Mouse (Mus musculus): ENCODE data around the gene Ephb2. TPM values are rescaled to one million over a fixed set of nuclear protein-coding genes. Genes with fewer than 3 reads are reported as not detected.
A peak's percentile ranks its signal among the peaks of the same experiment; 100 is the strongest.

Gene Ephb2
- polyA plus RNA-seq, 1 experiment from 2014 or later: 25.0 TPM

DNA sequence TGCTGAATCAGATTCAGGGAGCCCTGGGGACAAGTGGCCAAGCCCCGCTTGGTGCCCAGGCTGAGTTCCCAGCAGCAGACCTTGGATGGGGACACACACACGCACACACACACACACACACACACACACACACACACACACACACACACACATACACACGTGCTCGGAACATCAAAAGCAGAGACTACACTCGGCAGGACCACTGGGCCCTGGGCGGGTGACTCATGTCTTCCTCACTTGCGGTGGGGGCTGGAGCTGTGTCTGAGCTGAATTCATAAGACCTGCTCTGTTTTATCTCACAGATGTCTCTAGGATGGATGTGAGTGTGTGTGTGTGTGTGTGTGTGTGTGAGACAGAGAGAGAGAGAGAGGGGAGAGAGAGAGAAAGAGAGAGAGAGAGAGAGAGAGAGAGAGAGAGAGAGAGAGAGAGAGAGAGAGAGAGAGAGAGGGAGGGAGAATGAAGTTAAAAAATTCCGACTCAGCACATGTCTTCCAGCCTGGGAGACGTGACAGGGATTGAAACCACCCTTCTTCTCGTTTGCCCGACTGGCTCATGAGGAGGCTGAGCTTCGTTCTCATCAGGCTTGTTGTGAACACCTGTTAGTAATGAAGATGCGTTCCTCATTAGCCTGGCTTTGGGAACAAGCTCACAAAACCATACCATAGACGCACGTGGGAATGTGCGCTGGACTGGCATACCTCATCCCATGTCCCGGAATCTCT lies 113.3 kb downstream of the Ephb2 start:
- Histone ChIP-seq H3K4me1 (replicated peaks) (peaks cover 41% of the 10 kb centered on the region), H3K27ac (0 out of 2 replicates have a peak overlapping the region, but pooled peaks have one; percentile 25), H3K4me2 (replicated peaks) (no peak overlapping the region), H3K27me3 (no peaks in the 10 kb centered on the region), H3K36me3 (peaks cover 7% of the 10 kb centered on the region), H3K9me3 (no peaks in the 10 kb centered on the region), H3K9ac (replicated peaks) (no peak overlapping the region), H3K4me3 (replicated peaks) (no peak overlapping the region)
- WGBS: 73% methylated on average over 17 of the region's 17 CpGs
- ATAC-seq: no peak

GRCm38 (mm10) chr4:136721937-136722336 lies 113.9 kb downstream of the Ephb2 start:
- 69% methylated on average over 3 of the region's 3 CpGs for WGBS
- Histone ChIP-seq H3K4me3 (replicated peaks) (no peak overlapping the region), H3K9ac (replicated peaks) (no peak overlapping the region), H3K9me3 (no peaks in the 10 kb centered on the region), H3K4me2 (replicated peaks) (no peak overlapping the region), H3K4me1 (replicated peaks) (peaks cover 40% of the 10 kb centered on the region), H3K36me3 (peaks cover 7% of the 10 kb centered on the region), H3K27ac (0 out of 2 replicates have a peak overlapping the region, but pooled peaks have one; percentile 25), H3K27me3 (no peaks in the 10 kb centered on the region)
- ATAC-seq: no peak

- Histone ChIP-seq H3K9ac (replicated peaks) (no peak overlapping the region), H3K27ac (peak overlapping the region; percentile 41; the same call in 1 of the 2 replicates), H3K4me3 (replicated peaks) (no peak overlapping the region), H3K4me2 (replicated peaks) (no peak overlapping the region), H3K4me1 (replicated peaks) (peaks cover 48% of the 10 kb centered on the region), H3K36me3 (peaks cover 7% of the 10 kb centered on the region), H3K27me3 (no peaks in the 10 kb centered on the region), H3K9me3 (no peaks in the 10 kb centered on the region)
- no peak for ATAC-seq
- 89% methylated on average over 9 of the region's 9 CpGs for WGBS
Measured at GRCm38 (mm10) chr4:136720025-136720424, 115.8 kb downstream of the Ephb2 start.

- H3K4me1 ChIP-seq (replicated peaks): peaks cover 39% of the 10 kb centered on the region
- H3K4me3 ChIP-seq (replicated peaks): no peak overlapping the region
- peaks cover 7% of the 10 kb centered on the region for H3K36me3 ChIP-seq
- no peaks in the 10 kb centered on the region for H3K9me3 ChIP-seq
- WGBS: 92% methylated on average over 14 of the region's 14 CpGs
- no peak overlapping the region for H3K27ac ChIP-seq
- no peak overlapping the region for H3K4me2 ChIP-seq (replicated peaks)
- no peaks in the 10 kb centered on the region for H3K27me3 ChIP-seq
- ATAC-seq: no peak
- no peak overlapping the region for H3K9ac ChIP-seq (replicated peaks)
Measured at GRCm38 (mm10) chr4:136718193-136718986, 117.4 kb downstream of the Ephb2 start.

GRCm38 (mm10) chr4:136716561-136716972 lies 119.2 kb downstream of the Ephb2 start:
- ATAC-seq: peak; percentile 49; the same call in 1 of the 2 replicates
- Histone ChIP-seq H3K27me3 (no peaks in the 10 kb centered on the region), H3K4me2 (replicated peaks) (no peak overlapping the region), H3K36me3 (peaks cover 7% of the 10 kb centered on the region), H3K9me3 (no peaks in the 10 kb centered on the region), H3K4me1 (replicated peaks) (peaks cover 34% of the 10 kb centered on the region), H3K9ac (replicated peaks) (no peak overlapping the region), H3K27ac (peak overlapping the region; percentile 49; the same call in 1 of the 2 replicates), H3K4me3 (replicated peaks) (no peak overlapping the region)
- 74% methylated on average over 7 of the region's 7 CpGs for WGBS

DNA sequence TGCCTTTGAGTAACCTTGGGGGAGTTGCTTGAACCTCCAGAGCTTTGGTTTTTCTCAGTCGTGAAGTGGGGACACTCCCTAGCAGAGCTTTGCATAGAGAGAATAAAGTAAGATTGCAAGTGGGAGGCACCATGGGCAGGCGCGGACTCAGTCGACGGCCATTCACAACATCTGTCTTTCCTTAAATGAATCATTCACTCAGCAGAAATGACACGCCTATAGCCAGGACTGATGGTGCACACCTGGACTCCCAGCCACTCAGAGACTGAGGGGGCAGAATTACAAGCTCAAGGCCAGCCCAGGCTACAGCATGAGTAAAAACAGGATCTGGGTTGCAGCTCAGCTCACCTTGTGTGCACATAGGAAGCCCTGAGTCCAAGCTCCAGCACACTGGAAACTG lies 121.3 kb downstream of the Ephb2 start:
- no peak overlapping the region for H3K4me3 ChIP-seq (replicated peaks)
- H3K27ac ChIP-seq: no peak overlapping the region
- no peak for ATAC-seq
- no peaks in the 10 kb centered on the region for H3K36me3 ChIP-seq
- H3K4me1 ChIP-seq (replicated peaks): peaks cover 38% of the 10 kb centered on the region
- no peaks in the 10 kb centered on the region for H3K9me3 ChIP-seq
- H3K9ac ChIP-seq (replicated peaks): no peak overlapping the region
- 78% methylated on average over 6 of the region's 6 CpGs for WGBS
- H3K27me3 ChIP-seq: no peaks in the 10 kb centered on the region
- no peak overlapping the region for H3K4me2 ChIP-seq (replicated peaks)

GRCm38 (mm10) chr4:136713889-136714288 lies 121.9 kb downstream of the Ephb2 start:
- WGBS: 95% methylated on average over 7 of the region's 7 CpGs
- peaks cover 44% of the 10 kb centered on the region for H3K4me1 ChIP-seq (replicated peaks)
- H3K36me3 ChIP-seq: no peaks in the 10 kb centered on the region

DNA sequence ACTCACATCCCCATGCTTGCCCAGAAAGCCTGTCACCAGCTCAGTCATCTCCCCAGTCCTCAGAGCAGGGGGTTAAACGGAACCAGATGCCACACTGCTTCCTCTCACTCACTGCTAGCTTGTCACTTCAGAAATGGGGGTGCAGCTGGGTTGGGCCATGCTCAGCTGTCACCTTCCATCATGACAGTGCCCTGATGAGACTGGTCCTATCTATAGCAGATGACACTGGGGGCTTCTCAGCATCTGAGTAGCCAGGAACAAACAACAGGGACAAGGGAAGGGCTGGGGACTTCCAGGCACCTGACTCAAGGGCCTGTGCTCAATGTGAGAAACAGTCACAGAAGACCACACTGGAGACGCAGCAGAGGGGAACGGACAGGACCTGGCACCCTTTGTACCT lies 122.4 kb downstream of the Ephb2 start:
- Histone ChIP-seq H3K27ac (no peak overlapping the region), H3K9ac (replicated peaks) (no peak overlapping the region), H3K4me1 (replicated peaks) (peaks cover 49% of the 10 kb centered on the region), H3K27me3 (no peaks in the 10 kb centered on the region), H3K9me3 (no peaks in the 10 kb centered on the region), H3K4me3 (replicated peaks) (no peak overlapping the region), H3K4me2 (replicated peaks) (no peak overlapping the region), H3K36me3 (no peaks in the 10 kb centered on the region)
- no peak for ATAC-seq
- 80% methylated on average over 3 of the region's 3 CpGs for WGBS

More at GRCm38 (mm10) chr4:136713889-136714288, 121.9 kb downstream of the Ephb2 start:
- no peak for ATAC-seq
- Histone ChIP-seq H3K4me3 (replicated peaks) (no peak overlapping the region), H3K4me2 (replicated peaks) (no peak overlapping the region), H3K27ac (no peak overlapping the region), H3K9ac (replicated peaks) (no peak overlapping the region), H3K9me3 (no peaks in the 10 kb centered on the region), H3K27me3 (no peaks in the 10 kb centered on the region)

DNA sequence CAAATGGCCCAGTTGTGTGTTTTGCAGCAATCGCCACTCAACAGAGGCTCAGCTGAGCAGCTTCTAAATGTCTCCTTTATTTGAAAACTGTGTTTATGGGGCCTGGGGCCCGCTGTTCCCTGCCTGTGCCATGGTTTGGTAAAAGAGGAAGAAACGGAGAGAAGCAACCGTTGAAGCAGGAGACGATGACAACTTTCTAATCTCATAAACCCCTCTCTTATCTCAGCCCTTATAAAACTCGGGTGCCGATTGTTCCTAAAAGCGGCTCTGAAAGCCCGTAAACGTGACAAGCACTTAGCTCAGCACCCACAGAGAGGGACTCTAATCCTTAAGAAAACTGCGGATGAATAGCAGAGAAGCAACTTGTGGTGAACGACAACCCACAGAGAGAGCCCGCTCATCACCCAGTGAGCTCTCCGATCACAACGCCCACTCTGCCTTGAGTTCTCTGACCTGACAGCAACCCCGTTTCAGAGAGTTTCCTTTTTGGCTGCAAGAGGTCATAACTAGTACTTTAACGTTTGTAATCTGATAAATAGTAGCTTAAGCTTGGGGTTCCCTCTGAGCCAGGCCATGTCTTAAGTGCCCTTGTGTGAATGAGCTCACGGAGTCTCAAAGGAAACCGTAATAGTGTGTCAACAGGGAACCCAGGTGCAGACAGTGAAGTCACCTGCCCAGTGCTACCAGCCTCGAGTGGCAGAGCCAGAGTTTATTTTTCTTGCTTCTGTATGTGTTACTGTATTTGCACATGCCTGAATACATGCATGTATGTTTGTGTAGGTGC lies 123.6 kb downstream of the Ephb2 start:
- no peaks in the 10 kb centered on the region for H3K9me3 ChIP-seq
- no peak for ATAC-seq
- no peak overlapping the region for H3K4me2 ChIP-seq (replicated peaks)
- no peaks in the 10 kb centered on the region for H3K27me3 ChIP-seq
- no peaks in the 10 kb centered on the region for H3K36me3 ChIP-seq
- no peak overlapping the region for H3K4me3 ChIP-seq (replicated peaks)
- peaks cover 51% of the 10 kb centered on the region for H3K4me1 ChIP-seq (replicated peaks)
- 36% methylated on average over 20 of the region's 20 CpGs for whole genome bisulfite sequencing
- no peak overlapping the region for H3K27ac ChIP-seq
- H3K9ac ChIP-seq (replicated peaks): no peak overlapping the region

DNA sequence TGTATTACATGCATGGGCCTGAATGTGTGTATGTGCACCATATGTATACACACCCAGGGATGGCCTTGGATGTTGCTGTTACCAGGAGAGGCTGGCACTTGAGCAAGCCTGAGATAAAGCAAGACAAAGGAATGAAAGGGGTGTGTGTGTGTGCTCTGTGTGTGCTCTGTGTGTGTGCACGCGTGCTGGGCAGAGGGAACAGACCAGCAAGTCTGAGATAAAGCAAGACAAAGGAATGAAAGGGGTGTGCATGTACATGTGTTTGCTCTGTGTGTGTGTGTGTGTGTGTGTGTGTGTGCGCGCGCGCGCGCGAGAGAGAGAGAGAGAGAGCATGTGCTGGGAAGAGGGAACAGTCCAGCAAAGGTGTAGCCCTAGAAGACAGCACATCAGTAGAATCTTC lies 125.4 kb downstream of the Ephb2 start:
- H3K27ac ChIP-seq: peak overlapping the region; percentile 27; the same call in 1 of the 2 replicates
- WGBS: 90% methylated on average over 9 of the region's 9 CpGs

GRCm38 (mm10) chr4:136708956-136709355 lies 126.8 kb downstream of the Ephb2 start:
- Histone ChIP-seq H3K4me3 (replicated peaks) (no peak overlapping the region), H3K9ac (replicated peaks) (peak overlapping the region; percentile 4; the same call in 1 of the 2 replicates), H3K27me3 (no peaks in the 10 kb centered on the region), H3K27ac (peak overlapping the region; percentile 27), H3K4me2 (replicated peaks) (no peak overlapping the region), H3K9me3 (no peaks in the 10 kb centered on the region), H3K4me1 (replicated peaks) (peaks cover 58% of the 10 kb centered on the region), H3K36me3 (no peaks in the 10 kb centered on the region)
- ATAC-seq: no peak
- WGBS: 68% methylated on average over 2 of the region's 2 CpGs

More for the DNA sequence above, 125.4 kb downstream of the Ephb2 start:
- Histone ChIP-seq H3K36me3 (no peaks in the 10 kb centered on the region), H3K27me3 (no peaks in the 10 kb centered on the region), H3K4me1 (replicated peaks) (peaks cover 45% of the 10 kb centered on the region), H3K4me3 (replicated peaks) (no peak overlapping the region), H3K4me2 (replicated peaks) (no peak overlapping the region), H3K9ac (replicated peaks) (no peak overlapping the region), H3K9me3 (no peaks in the 10 kb centered on the region)
- no peak for ATAC-seq

Measured in midbrain, embryonic 13.5 days (tissue).